Mouse (Mus musculus): ENCODE data around the gene Mtmr4.

Gene Mtmr4

GRCm38 (mm10) chr11:87581933-87582710 lies 9.8 kb upstream of the Mtmr4 start:
- DNase-seq (ENCODE audit: low spot score in 2 of 2), result no peak

- no peak for DNase-seq (ENCODE audit: low spot score in 2 of 2)
These were observed 8.5 kb upstream of the Mtmr4 start for GRCm38 (mm10) chr11:87583291-87584034.

DNA sequence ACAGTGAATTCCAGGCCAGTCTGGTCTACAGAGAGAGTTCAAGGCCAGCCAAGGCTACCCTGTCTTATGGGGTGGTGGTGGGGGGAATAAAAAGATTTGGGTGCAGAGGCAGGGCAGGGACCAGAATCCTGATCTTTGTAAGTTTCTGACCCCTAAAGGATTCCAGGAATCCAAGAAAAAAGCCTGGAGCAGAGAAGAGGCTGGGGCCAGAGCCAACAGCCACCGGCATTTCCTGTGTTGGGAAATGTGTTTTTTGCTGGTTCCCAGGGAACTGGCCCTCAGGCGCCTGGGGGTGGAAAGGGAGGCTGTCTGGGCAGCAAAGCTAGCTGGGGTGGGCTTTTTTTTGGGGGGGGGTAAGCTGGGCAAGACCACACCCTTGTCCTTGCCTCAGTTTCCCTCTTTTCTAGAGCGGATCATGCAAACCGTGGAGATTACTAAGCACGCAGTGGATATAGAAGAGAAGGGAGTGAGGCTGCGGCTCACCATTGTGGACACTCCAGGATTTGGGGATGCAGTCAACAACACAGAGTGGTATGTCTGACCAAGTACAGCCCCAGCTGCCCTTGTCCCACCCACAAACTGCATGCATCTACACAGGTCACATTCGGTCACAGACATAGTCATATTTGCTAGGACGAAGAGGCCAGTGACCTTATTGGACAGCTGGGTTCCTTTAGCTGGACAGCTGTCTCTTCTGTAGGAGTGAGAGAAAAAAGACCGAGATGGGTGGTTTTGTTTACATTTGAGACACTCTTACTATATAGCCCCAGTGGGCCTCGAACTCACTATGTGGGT lies 7.1 kb upstream of the Mtmr4 start:
- peak in 1 of 2 experiments; percentile 41 for DNase-seq (ENCODE audit: low spot score in 2 of 2)

DNA sequence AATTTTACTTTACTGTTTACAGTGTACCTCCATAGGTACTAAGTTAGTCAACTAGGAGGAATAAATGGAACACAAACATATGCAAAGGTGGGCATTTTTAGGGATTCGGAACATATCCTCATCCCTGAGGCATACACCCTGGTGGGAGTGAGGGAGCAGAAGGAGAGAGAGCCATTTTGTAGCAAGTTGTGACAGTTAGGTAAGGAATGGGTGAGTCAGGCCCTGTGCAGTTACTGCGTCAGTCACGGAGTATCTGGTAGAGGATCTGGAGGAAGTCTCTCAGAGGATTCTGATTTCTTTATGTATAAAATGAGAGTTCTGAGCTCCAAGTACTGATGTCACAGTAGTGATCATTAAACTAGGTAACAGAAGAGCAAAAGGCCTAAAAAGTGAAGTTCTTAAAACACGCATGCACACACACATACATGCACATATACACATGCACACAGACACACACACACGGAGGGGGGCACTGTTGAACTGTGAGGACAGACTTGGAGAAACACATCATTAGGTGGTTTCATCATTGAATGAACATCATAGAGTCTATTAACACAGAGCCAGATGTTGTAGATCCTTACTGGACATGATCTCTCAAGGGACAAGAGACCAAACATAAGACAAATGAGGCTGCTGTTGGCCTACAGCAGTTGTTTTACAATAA lies 4.6 kb upstream of the Mtmr4 start:
- DNase-seq (ENCODE audit: low spot score in 2 of 2), result no peak

- no peak for DNase-seq (ENCODE audit: low spot score in 2 of 2)
These were observed 2.4 kb upstream of the Mtmr4 start for GRCm38 (mm10) chr11:87589605-87590004.

DNA sequence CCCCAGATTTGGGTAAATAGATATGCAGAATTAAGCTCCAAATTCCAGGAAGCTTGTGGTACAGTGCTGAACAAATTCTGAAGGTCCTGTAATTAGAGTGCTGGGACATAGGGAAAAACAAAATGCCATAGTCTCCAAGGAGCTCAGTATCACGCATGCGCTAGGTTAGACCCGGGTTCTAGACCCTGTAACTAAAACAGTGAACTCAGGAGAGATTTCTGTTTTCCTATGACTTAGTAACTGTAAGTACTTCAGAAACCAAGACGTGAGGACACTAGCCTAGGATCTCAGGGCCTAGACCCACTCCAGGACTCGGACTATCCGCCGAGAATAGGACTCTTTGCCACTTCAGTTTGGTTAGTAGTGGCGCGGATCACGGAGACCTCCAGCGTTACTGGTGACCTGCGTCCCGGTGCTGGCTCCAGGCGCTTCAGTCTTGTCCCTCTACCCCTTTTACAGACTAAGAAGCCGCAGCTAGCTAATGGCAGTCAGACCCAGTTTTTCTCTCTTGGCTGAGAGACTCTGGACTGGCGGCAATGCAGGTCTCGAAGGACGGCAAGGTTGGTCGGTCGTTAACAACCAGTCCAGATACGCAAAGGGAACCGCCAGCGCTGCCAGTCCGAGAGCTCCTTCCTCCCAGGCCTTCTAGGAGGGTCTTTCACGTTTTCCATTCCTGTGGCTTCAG lies 979 bp upstream of the Mtmr4 start:
- no peak for DNase-seq (ENCODE audit: low spot score in 2 of 2)

DNA sequence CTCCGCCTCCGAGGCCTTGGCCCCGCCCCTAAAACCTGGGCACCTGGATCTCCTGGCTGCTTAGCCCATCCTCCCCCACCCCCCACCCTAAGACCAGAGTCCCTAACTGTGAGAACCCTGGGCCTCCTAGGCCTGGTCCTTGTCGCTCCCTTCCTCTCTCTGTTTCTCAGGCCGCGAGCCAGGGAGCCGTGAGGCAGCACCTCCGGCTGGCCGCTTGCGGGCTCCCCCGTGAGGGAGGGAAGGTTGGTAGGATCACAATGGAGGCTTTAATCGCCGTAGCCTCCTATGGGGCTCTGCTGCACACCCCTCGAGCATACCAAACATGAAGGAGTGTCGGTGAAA lies 363 bp downstream of the Mtmr4 start:
- no peak for DNase-seq (ENCODE audit: low spot score in 2 of 2)

GRCm38 (mm10) chr11:87592713-87593598 lies 994 bp downstream of the Mtmr4 start:
- no peak for DNase-seq (ENCODE audit: low spot score in 2 of 2)

- peak; percentile 72 to 90 for DNase-seq (ENCODE audit: low spot score in 2 of 2)
These were observed 3.4 kb downstream of the Mtmr4 start for GRCm38 (mm10) chr11:87595327-87595841.

DNA sequence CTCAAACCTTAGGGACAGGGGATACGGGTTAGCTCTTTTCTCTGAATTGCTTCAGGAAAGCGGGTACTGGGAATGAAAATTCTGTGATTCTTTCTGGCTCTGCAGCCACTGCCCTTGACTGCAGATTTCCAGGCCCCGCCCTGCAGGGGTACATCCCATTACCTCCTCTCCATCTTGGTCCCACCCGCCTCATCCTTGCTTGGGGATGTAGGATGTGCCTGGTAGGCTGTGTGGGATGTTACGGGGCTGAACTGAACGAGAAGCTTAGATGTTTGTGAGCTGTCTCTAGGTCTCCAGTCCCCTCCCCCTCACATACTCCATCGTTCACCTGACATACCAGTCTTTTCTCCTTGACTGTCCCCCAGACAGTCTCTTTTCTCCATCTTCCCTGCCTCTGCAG lies 4.0 kb downstream of the Mtmr4 start:
- DNase-seq (ENCODE audit: low spot score in 2 of 2), result no peak

DNA sequence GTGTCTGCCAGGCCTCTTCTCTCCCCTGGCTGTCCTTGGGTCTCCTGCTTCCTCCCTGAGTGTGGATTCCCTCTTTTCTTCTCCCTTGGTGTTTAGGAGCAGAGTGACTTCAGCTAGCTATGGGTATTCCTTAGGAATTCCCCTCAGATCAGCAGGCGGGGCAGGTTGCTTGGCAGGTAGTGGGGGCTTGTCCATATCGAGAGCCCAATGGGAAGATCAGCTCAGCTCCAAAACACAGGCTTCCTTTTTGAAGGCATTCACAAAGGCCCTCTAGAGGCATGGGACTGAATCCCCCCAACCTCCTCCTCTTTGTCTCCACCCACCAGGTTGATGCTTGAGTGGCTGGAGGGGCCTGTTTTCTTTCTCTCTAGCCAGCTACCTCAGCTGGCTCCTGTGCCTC lies 4.5 kb downstream of the Mtmr4 start:
- no peak for DNase-seq (ENCODE audit: low spot score in 2 of 2)

GRCm38 (mm10) chr11:87597061-87597460 lies 5.1 kb downstream of the Mtmr4 start:
- no peak for DNase-seq (ENCODE audit: low spot score in 2 of 2)

DNA sequence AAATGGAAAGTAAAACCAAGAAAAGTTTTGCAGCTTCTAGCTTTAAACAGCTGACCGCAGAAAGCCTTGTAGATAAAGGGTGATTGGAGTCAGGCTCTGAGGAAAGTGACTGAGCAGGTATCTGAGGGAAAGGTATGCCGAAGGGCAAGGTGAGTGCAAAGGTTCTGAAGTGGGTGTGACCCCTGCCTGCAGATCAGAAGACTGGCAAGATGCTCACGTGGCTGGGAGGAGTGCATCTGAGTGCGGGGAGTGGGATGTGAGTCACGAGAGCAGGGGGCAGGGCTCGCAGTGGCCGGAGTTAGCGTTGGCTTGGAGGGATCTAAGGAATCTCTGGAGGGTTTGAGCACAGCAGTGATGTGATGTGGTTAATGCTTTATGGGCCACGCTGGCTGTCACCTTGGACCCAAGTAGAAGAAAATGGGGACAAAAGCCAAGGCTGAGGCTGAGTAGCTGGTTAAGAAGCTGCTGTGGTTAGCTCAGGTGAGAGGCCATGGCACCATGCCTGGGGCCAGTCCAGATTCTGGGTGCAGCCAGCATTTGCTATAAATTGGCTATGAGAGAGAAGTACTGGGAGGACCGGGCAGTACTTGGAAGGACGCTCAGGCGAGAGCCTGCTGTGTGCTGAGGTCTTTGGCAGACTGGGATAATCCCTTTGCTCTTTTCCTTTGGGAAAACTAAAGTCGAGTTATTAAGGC lies 7.6 kb downstream of the Mtmr4 start:
- DNase-seq (ENCODE audit: low spot score in 2 of 2), result peak in 1 of 2 experiments; percentile 54

DNA sequence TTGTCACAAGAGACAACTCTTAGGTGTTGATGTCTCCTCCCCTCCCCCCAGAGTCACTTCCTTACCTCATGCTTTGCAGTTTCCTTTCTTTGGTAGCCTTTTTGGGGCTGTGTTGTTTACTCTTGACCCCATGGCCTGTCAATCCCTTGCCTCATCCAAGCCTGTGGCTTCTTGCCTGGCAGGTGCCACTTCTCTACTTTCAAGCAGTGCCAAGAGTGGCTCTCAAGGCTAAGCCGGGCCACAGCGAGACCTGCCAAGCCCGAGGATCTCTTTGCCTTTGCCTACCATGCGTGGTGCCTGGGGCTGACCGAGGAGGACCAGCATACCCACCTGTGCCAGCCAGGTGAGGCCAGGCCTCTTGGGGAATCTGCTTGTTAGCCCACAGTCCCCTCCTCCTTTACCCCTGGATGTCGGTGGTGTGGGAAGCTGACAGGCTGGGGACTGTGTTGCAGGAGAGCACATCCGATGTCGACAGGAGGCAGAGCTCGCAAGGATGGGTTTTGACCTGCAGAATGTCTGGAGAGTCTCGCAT lies 8.4 kb downstream of the Mtmr4 start:
- DNase-seq (ENCODE audit: low spot score in 2 of 2), result no peak

GRCm38 (mm10) chr11:87602234-87602633 lies 10.3 kb downstream of the Mtmr4 start:
- DNase-seq (ENCODE audit: low spot score in 2 of 2), result no peak

DNA sequence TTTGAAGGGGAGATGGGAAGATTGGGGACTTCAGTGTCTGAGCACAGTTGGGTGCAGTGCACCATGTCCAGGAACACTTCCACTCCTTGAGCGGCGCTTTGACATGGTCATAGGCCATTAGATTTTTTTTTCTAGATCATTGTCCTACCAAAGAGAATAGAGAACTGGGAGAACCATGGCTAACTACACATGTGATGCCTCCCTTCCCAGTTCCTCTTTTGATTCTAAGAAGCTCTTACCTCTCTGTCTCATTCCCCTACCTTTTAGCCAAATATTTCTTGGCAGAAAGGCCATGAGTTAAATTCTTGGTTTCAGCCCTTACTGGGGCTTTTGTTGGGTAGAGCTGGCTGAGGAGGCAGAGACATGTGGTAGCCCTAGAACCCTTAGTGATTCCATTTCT lies 11.6 kb downstream of the Mtmr4 start:
- DNase-seq (ENCODE audit: low spot score in 2 of 2), result no peak

- DNase-seq (ENCODE audit: low spot score in 2 of 2), result peak in 1 of 2 experiments; percentile 44
These were observed 17.3 kb downstream of the Mtmr4 start for GRCm38 (mm10) chr11:87609264-87609663.

DNA sequence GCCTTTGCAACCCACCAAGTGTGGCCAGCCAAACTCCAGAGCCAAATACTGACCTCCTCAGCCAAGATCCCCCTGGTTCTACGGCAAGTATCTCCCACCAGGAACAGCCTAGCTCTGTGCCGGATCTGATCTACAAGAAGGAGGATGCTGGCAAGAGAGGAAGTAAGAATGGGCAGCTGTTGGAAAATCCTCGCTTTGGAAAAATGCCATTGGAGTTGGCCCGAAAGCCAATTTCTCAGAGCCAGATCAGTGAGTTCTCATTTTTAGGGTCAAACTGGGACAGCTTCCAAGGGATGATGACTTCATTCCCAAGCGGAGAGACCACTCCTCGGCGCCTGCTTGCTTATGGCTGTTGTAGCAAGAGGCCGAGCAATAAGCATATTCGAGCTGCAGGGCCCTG lies 19.6 kb downstream of the Mtmr4 start:
- DNase-seq (ENCODE audit: low spot score in 2 of 2), result no peak

DNA sequence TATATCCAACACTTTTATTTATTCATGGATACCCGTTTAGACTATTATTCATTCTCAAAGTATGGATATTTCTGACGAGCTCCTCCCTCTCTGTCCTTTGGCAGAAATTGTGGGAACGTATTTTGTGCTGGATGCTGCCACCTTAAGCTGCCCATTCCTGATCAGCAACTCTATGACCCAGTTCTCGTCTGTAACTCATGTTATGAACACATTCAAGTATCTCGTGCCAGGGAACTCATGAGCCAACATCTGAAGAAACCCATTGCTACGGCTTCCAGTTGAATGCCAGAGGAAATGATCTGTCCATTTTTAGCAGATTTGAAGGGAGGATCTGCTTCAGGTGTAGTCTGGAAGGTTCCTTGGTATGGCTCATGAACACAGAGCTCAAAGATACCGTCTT lies 22.0 kb downstream of the Mtmr4 start:
- DNase-seq (ENCODE audit: low spot score in 2 of 2), result no peak
